Mouse (Mus musculus) liver, embryonic 12.5 days (tissue): Measurements from ENCODE around the gene Abhd12. TPM values are rescaled to one million over a fixed set of nuclear protein-coding genes. Genes with fewer than 3 reads are reported as not detected.
"Not testable (repeated sequence)": the region's sequence is repeated elsewhere in the genome, so short reads cannot be mapped to it uniquely, and the experiment has no call there.

Experiments
- ATAC-seq: fragments of 200-750 bp; cut with Nextera tagmentation; 2 replicates; pipeline ENCODE4 v1.8.0; 2017; ENCODE audit warnings: moderate number of reproducible peaks, mild to moderate bottlenecking, moderate library complexity
- H3K27ac ChIP-seq: fragments of 300-500 bp; sonication (generic); 2 replicates; pipeline ENCODE4 v1.5.1; 2016; ENCODE audit warnings: mild to moderate bottlenecking
- H3K27me3 ChIP-seq: fragments of 300-500 bp; sonication (generic); replicated peaks from 2 replicates; pipeline ENCODE4 v1.6.1; 2016; ENCODE audit warnings: mild to moderate bottlenecking, moderate library complexity
- H3K36me3 ChIP-seq: fragments of 300-500 bp; sonication (generic); 2 replicates; pipeline ENCODE4 v1.6.1; 2016; ENCODE audit warnings: mild to moderate bottlenecking, moderate library complexity
- H3K4me1 ChIP-seq: fragments of 300-500 bp; sonication (generic); 2 replicates; pipeline ENCODE4 v1.6.1; 2016
- H3K4me2 ChIP-seq: fragments of 300-500 bp; sonication (generic); 2 replicates; pipeline ENCODE4 v1.6.1; 2016; ENCODE audit warnings: mild to moderate bottlenecking, moderate library complexity
- H3K4me3 ChIP-seq: fragments of 300-500 bp; sonication (generic); 2 replicates; pipeline ENCODE4 v1.5.1; 2016; ENCODE audit warnings: mild to moderate bottlenecking, moderate library complexity
- H3K9ac ChIP-seq: fragments of 300-500 bp; sonication (generic); 2 replicates; pipeline ENCODE4 v1.6.1; 2016; ENCODE audit warnings: mild to moderate bottlenecking, moderate library complexity
- H3K9me3 ChIP-seq: fragments of 300-500 bp; sonication (generic); replicated peaks from 2 replicates; pipeline ENCODE4 v1.6.1; 2016; ENCODE audit warnings: mild to moderate bottlenecking, moderate library complexity
- WGBS: fragments of 180-500 bp; shearing (Covaris S2); methylation state at CpG from one replicate; pipeline ENCODE4 v1.1.7; 2016; ENCODE audit not compliant: insufficient replicate concordance; 5-methylcytosine and 5-hydroxymethylcytosine counted together
- polyA plus RNA-seq: library from polyadenylated mRNA; unstranded; fragments of >200 nt; fragmentation: Nextera tagmentation; extraction: Ambion mirVana; gene quantifications from 2 replicates; pipeline ENCODE4 v1.2.1, GENCODE M21; 2016

Abhd12 gene
- polyA plus RNA-seq, result 24.9 and 25.3 TPM in 2 replicates

DNA sequence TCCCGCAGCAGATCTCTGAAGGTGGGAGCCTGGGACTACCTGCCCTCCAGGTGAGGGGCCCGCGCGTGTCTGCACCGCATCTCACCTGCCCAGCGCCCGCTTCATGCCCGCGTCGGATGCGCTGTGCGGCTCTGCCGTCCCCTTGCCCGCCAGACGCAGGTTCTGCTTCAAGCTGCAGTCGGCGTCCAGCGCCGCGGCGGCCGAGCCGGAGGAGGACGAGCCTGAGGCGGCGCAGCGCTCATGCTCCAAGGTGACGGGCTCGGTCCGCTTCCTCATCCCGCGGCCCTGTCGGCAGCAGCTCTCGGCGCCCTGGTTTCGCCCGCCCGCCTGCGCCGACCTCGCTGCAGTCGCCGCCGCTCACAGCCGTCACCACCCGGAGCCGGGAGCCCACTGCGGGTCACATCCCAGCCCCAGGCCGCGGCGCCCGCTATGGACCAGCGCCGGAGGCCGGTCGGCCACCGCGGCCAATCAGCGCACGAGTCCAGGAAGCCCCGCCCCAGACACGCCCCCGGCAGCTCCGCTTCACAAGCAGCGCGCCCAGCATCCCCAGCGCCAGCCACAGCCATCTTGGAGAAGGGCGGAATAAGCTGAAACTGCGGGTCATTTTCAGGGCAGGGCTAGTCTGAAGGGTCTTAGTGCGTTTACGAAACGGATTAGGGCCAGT lies at the start of gene Abhd12:
Abhd12 (minus strand) TSS at position 470 of the 664 bp plus-strand sequence.
- Histone ChIP-seq H3K4me1 (peaks cover 33% of the 10 kb centered on the region), H3K36me3 (0 out of 2 replicates have a peak, but pooled peaks cover 4% of the 10 kb centered on the region), H3K4me2 (peak within 1 kb of the TSS; percentile 98), H3K4me3 (peak within 1 kb of the TSS; percentile 87), H3K27me3 (peaks cover 5% of the 10 kb centered on the region; the same call in 1 of the 2 replicates), H3K27ac (peak within 1 kb of the TSS; percentile 88), H3K9me3 (no peaks in the 10 kb centered on the region), H3K9ac (peak within 1 kb of the TSS; percentile 85)
- peak; percentile 96 for ATAC-seq
- under 1% methylated on average over 72 of the region's 72 CpGs for WGBS

DNA sequence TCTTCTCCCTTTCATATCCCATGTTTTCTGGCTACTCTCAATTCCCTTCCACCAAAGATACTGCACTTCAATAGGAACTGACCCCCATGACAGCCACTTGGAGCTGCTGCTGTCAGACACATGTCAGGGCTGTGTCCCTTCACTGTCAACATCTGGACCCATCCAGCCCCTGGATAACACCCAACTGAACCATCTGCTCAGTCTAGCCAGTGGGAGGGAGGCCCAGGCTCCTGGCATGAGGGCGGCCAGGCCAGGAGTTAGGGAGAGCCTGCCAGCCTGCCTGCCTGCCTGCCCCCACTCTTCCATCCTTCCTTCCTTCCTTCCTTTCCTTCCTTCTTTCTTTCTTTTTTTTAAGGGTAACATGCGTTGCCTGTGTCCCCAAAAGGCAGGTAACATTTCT lies 46.7 kb upstream of the Abhd12 start:
- Histone ChIP-seq H3K9ac (no peak overlapping the region), H3K36me3 (peaks cover 83% of the 10 kb centered on the region), H3K27me3 (no peaks in the 10 kb centered on the region), H3K4me3 (no peak overlapping the region), H3K4me1 (no peaks in the 10 kb centered on the region), H3K27ac (no peak overlapping the region), H3K4me2 (no peak overlapping the region), H3K9me3 (no peaks in the 10 kb centered on the region)
- no peak for ATAC-seq
- 78% methylated on average over 2 of the region's 2 CpGs for WGBS

DNA sequence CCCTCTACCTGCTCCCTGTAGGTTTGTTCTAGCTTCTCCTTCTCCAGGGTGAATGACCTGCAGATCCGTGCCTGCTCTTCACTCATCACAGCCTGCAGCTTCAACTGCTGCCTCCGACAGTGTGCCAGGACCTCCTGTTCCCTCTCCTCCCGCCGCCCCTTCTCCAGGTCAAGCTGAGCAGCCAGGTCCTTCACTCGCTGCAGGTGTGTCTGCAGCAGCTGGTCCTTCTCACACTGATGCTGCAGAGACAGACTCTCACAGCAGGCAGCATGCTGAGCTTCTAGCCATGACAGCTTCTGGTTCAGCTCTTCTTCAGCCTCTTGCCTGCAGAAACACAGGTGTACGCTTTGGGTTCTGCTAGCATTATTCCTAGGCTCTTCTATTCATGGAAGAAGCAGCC lies 45.5 kb upstream of the Abhd12 start:
- no peaks in the 10 kb centered on the region for H3K27me3 ChIP-seq

DNA sequence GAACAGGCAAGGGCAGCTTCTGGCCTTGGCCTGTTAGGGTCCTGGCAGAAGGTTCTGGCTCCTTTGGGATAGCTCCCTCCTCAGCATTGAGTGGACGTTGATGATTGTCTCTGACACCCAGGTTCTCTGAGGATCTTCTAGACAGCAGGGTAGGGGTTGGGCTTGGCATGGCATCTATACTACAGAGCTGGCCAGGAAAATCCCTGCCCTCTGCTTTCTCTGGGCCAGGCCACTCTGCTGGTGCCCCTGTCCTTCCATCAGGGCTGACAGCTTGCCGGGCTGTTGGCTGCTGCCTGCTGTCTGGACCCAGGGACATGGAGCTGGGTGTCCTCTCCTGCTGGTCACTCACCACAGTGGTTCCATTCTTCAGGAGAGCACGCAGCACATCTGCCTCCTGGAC lies 45.1 kb upstream of the Abhd12 start:
- WGBS, result 85% methylated on average over 3 of the region's 3 CpGs

More for the DNA sequence above, 45.5 kb upstream of the Abhd12 start:
- Histone ChIP-seq H3K36me3 (peaks cover 74% of the 10 kb centered on the region), H3K9me3 (no peaks in the 10 kb centered on the region), H3K27ac (no peak overlapping the region), H3K9ac (no peak overlapping the region), H3K4me2 (no peak overlapping the region), H3K4me3 (no peak overlapping the region), H3K4me1 (no peaks in the 10 kb centered on the region)
- no peak for ATAC-seq
- WGBS, result 89% methylated on average over 6 of the region's 6 CpGs

DNA sequence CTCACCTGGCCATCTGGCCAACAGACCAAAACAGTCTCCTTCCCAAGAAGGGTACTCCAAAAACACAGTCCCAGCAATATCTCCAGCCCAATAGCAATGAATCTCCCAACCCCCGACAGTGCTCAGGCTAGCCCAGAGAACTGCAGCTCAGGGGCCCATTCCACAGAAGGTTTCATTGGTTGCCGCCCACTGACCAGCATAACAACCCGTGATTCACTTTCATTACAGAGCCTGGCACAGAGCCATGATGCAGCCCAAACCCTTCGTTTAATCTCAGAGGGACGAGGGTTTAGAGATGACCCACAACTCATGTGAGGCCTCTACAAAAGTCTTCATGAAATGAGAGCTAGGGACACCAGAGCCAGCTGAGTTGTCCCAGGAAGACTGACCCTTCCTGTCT lies 44.2 kb upstream of the Abhd12 start:
- WGBS, result 84% methylated on average over 5 of the region's 5 CpGs
- Histone ChIP-seq H3K27me3 (no peaks in the 10 kb centered on the region), H3K4me2 (no peak overlapping the region), H3K36me3 (peaks cover 74% of the 10 kb centered on the region), H3K4me1 (no peaks in the 10 kb centered on the region), H3K9ac (no peak overlapping the region), H3K9me3 (no peaks in the 10 kb centered on the region), H3K4me3 (no peak overlapping the region), H3K27ac (no peak overlapping the region)
- ATAC-seq, result no peak

More for the DNA sequence above, 45.1 kb upstream of the Abhd12 start:
- H3K27me3 ChIP-seq, result no peaks in the 10 kb centered on the region
- ATAC-seq, result no peak
- no peaks in the 10 kb centered on the region for H3K4me1 ChIP-seq
- H3K4me2 ChIP-seq, result no peak overlapping the region
- H3K9ac ChIP-seq, result no peak overlapping the region
- H3K27ac ChIP-seq, result no peak overlapping the region
- no peaks in the 10 kb centered on the region for H3K9me3 ChIP-seq
- H3K4me3 ChIP-seq, result no peak overlapping the region
- peaks cover 74% of the 10 kb centered on the region for H3K36me3 ChIP-seq

DNA sequence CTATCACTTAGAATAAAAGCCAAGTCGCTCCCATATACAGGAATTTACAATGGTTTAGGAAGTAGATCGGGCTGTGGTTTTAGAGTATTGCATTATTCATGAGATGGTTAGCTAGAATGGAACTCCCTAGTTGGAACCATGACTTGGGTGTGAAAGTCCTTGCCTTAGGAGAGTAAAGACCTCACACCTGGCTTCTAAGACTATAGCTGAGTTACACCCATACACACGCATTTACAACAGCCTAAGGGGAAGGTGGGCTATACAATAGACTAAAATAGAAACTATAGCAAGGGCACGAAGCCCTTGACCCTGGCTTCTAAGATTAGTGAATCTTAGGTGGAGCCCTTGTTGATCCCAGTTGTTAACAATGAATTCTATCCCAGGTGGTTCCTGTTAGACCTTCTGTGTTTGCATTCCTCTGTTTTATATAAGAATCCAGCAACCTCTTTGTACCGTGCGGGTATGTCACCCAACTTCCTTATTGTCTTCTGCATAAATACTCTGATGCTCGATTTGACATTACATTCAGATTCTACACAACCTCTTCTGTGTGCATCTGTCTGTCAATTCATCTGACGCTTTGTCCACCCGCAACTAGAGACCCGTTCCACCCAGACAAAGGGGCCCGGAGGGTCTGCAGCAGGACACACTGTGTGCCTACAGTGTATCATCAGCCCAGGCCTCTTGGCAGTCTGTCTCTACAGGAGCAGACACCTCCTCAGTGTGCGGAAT lies 43.5 kb upstream of the Abhd12 start:
- H3K4me3 ChIP-seq, H3K27ac ChIP-seq, H3K9me3 ChIP-seq, H3K27me3 ChIP-seq, H3K9ac ChIP-seq, ATAC-seq, H3K4me2 ChIP-seq, H3K4me1 ChIP-seq: not testable (repeated sequence)
- 88% methylated on average over 12 of the region's 12 CpGs for WGBS
- peaks cover 74% of the 10 kb centered on the region for H3K36me3 ChIP-seq

DNA sequence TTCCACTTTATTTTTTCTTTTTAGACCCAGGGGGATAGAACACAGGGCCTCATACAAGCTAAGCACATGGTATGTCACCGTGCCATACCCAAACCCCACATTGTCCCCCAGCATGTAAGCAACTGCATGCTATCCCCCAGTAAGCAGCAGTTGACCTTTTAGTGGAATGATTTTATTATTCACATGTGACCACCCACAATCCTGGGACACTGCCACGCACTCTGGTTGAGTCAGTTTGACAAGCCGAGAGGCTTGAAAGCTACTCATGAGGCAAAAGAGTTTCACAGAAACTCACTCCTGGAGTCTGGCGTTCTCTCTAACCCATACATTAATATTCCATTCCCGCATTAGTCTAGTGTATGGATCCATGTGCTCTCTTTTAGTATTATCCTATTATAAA lies 42.8 kb upstream of the Abhd12 start:
- not testable (repeated sequence) for H3K4me1 ChIP-seq, H3K4me2 ChIP-seq, H3K27ac ChIP-seq, ATAC-seq, H3K4me3 ChIP-seq, H3K9ac ChIP-seq, H3K27me3 ChIP-seq, H3K9me3 ChIP-seq
- H3K36me3 ChIP-seq, result peaks cover 69% of the 10 kb centered on the region
- WGBS, result 92% methylated on average over 5 of the region's 5 CpGs

DNA sequence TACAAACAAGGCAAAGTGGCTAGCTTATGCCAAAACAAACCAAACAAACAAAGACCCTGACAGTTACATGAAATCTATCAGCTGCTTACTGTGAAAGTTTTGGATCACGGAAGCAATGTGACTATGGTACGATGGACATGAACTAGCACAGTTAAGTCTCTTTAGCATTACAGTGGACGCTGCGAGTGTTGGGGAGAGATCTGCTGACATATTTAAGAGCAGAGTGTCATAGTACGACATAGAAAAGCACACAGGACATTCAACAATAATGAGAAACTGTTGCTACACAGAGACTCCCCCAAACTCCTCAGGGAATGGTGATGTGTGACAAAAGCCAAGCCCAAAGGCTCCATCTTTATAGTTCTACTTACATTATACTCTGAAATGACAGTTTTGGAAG lies 39.5 kb upstream of the Abhd12 start:
- Histone ChIP-seq H3K4me2 (no peak overlapping the region), H3K4me3 (no peak overlapping the region), H3K36me3 (peaks cover 63% of the 10 kb centered on the region), H3K27ac (no peak overlapping the region), H3K9me3 (no peaks in the 10 kb centered on the region), H3K9ac (no peak overlapping the region), H3K27me3 (no peaks in the 10 kb centered on the region), H3K4me1 (no peaks in the 10 kb centered on the region)
- 87% methylated on average over 5 of the region's 5 CpGs for WGBS
- no peak for ATAC-seq

DNA sequence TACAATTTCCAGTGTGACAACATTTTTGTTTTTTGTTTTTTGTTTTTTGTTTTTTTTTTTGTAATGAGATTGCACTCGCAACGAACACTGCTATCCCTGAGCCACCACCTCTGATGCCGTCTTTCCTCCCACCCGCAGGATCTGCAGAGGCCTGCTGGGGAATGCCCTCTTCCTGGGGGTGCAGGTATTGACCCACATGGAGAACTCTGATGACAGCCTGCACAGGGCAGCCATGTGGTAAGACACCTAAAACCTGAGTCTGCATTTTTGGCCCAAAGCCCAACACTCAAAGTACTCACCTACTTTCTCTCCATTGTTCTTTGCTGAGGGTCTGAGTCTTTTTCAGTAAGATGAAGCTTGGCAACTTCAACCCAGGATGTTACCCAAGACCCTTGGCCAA lies 30.1 kb upstream of the Abhd12 start:
- Histone ChIP-seq H3K4me3 (no peak overlapping the region), H3K27me3 (no peaks in the 10 kb centered on the region), H3K36me3 (peaks cover 83% of the 10 kb centered on the region), H3K9ac (no peak overlapping the region), H3K4me2 (no peak overlapping the region), H3K27ac (no peak overlapping the region), H3K4me1 (no peaks in the 10 kb centered on the region), H3K9me3 (no peaks in the 10 kb centered on the region)
- ATAC-seq, result no peak
- WGBS, result 85% methylated on average over 4 of the region's 4 CpGs

DNA sequence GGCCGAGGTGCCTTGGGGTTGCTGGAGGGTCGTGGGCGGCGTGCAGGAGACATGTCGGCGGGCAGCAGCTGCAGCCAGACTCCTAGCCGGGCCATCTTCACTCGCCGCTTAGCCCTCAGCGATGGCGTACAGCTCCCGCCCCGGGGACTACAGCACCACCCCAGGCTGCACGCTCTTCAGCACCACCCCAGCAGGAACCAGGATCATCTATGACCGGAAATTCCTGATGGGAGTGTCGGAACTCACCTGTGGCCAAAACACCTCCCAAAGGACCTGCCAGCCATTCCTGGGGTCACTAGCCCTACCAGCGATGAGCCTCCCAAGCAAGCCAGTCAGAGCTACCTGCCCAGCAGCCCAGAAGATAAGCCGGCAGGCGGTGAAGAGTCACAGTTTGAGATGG lies 28.9 kb upstream of the Abhd12 start:
- no peak for ATAC-seq
- no peaks in the 10 kb centered on the region for H3K4me1 ChIP-seq
- peaks cover 90% of the 10 kb centered on the region for H3K36me3 ChIP-seq
- no peaks in the 10 kb centered on the region for H3K9me3 ChIP-seq
- H3K9ac ChIP-seq, result no peak overlapping the region
- H3K27me3 ChIP-seq, result no peaks in the 10 kb centered on the region
- H3K27ac ChIP-seq, result no peak overlapping the region
- H3K4me3 ChIP-seq, result no peak overlapping the region
- H3K4me2 ChIP-seq, result no peak overlapping the region
- WGBS, result 81% methylated on average over 19 of the region's 19 CpGs

DNA sequence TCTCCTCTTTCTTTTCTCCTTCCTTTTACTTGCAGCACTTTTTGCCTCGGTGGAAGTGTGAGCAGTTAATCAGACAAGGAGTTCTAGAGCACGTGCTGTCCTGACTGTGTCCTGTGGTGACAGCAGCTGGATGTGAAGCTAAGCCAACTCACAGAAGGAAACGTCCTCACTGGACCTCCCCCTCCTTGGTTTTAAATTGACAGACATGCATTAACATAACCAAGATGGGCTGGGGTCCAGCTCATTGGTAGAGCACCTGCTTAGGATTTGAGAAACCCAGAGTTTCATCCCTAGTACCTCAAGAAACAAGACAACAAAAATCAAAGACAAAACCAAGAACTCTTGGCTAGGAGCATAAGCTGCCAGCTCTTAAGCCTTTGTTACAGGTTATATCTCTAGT lies 26.3 kb upstream of the Abhd12 start:
- Histone ChIP-seq H3K27me3 (no peaks in the 10 kb centered on the region), H3K4me1 (no peaks in the 10 kb centered on the region), H3K4me2 (no peak overlapping the region), H3K36me3 (peaks cover 90% of the 10 kb centered on the region), H3K27ac (no peak overlapping the region), H3K4me3 (no peak overlapping the region), H3K9me3 (no peaks in the 10 kb centered on the region), H3K9ac (no peak overlapping the region)
- 60% methylated on average over 3 of the region's 3 CpGs for WGBS
- ATAC-seq, result no peak

DNA sequence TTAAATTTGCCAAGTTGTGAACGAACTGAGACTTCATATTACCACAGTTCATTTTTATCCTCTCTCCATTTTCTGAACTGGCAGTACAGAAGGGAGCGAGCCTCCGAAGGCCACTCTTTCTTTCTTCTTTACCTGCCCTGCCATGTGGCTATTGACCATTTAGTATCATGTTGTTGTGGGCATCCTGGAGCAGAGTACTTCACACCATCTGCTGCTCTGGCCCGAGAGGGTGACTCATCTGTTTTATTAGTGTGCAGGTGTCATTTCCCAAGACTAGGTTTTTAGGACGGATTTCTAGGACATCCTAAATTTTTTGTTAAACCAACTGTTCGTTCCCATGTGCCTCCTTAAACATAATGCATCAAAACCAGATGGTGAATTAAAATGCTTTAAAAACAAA lies 24.6 kb upstream of the Abhd12 start:
- WGBS, result 84% methylated on average over 6 of the region's 6 CpGs
- ATAC-seq, result no peak
- Histone ChIP-seq H3K9ac (no peak overlapping the region), H3K27me3 (no peaks in the 10 kb centered on the region), H3K4me3 (no peak overlapping the region), H3K4me2 (no peak overlapping the region), H3K4me1 (no peaks in the 10 kb centered on the region), H3K27ac (no peak overlapping the region), H3K9me3 (no peaks in the 10 kb centered on the region), H3K36me3 (peaks cover 84% of the 10 kb centered on the region)
